Comparison of ENCODE assay signal across 13 mouse cellular contexts in genomic region chr9:96973091-96973490, GRCm38 (mm10). TPM values are rescaled to one million over a fixed set of nuclear protein-coding genes. Genes with fewer than 3 reads are reported as not detected.
DNase-seq lines count a peak whose midpoint lies in the region; ATAC-seq and TF ChIP-seq lines count a peak whose summit lies in the region.
"Had no signal": no experiment of that assay in that cellular context is flagged by ENCODE, and none has a peak within 500 bp of the region (broad histone marks: within the 10 kb centered on the region; RNA-seq: fewer than 3 reads in every experiment).

No protein-coding gene starts in this region.

- WGBS in limb, embryonic 14.5 days = 79% methylated on average over 9 of the region's 9 CpGs

- H3K27me3 ChIP-seq in limb, embryonic 14.5 days (ENCODE audit: control insufficient read depth, insufficient read depth, low read length) = no peaks in the 10 kb centered on the region
- H3K27me3 ChIP-seq: lung, embryonic 15.5 days had no signal

- peak; percentile 69 for DNase-seq in gastrocnemius, adult 2 months
- DNase-seq in gastrocnemius, adult 8-10 months (ENCODE audit: low spot score in 2 of 2) = no peak
- peak; percentile 67 for DNase-seq in left cerebral cortex, postnatal 4 days
- no peak for DNase-seq in left cerebral cortex, adult 9 months (ENCODE audit: low spot score in 2 of 2)
- peak; percentile 18 to 34 for DNase-seq in cerebellum, postnatal 36 days
- no peak for DNase-seq in limb, embryonic 14.5 days (ENCODE audit: low spot score)
- DNase-seq in thymus, postnatal 14 days = no peak
- DNase-seq in adrenal gland, adult 18-20 months (ENCODE audit: low spot score in 2 of 2) = no peak
- DNase-seq: adrenal gland, adult 8-10 months; right cerebral cortex, postnatal 4 days had no signal

- H3K36me3 ChIP-seq in limb, embryonic 14.5 days (ENCODE audit: control insufficient read depth, insufficient read depth, low read length) = no peaks in the 10 kb centered on the region
- H3K36me3 ChIP-seq: lung, embryonic 15.5 days had no signal

- H3K9me3 ChIP-seq in limb, embryonic 14.5 days (ENCODE audit: control insufficient read depth, low read length) = no peaks in the 10 kb centered on the region
- H3K9me3 ChIP-seq: lung, embryonic 15.5 days had no signal

- intact Hi-C loops in gastrocnemius, adult 2 months (cut with DNase I) = no loop called here
- intact Hi-C loops in left cerebral cortex, postnatal 4 days (cut with DNase I) = no loop called here

- H3K27ac ChIP-seq in gastrocnemius, adult 2 months = peak overlapping the region; percentile 51; the same call in 1 of the 2 replicates
- peak overlapping the region; percentile 28; the same call in 1 of the 2 replicates for H3K27ac ChIP-seq in limb, embryonic 14.5 days (replicated peaks; ENCODE audit: low read depth, low read length)
- H3K27ac ChIP-seq: lung, embryonic 15.5 days had no signal

- no peak overlapping the region for H3K4me2 ChIP-seq in limb, embryonic 14.5 days (replicated peaks; ENCODE audit: low read depth, low read length, severe bottlenecking)
- H3K4me2 ChIP-seq: lung, embryonic 15.5 days had no signal

- peaks cover 34% of the 10 kb centered on the region for H3K4me1 ChIP-seq in limb, embryonic 14.5 days (ENCODE audit: control insufficient read depth, insufficient read depth, low read length)

- no peak for TF ChIP-seq CTCF in gastrocnemius, adult 2 months (IDR thresholded peaks at IDR 0.05)

- no peak overlapping the region for H3K9ac ChIP-seq in limb, embryonic 14.5 days (ENCODE audit: low read depth, low read length, severe bottlenecking)
- H3K9ac ChIP-seq: lung, embryonic 15.5 days had no signal

- no peak overlapping the region for H3K4me3 ChIP-seq in gastrocnemius, adult 2 months
- H3K4me3 ChIP-seq in limb, embryonic 14.5 days (replicated peaks; ENCODE audit: low read length) = no peak overlapping the region
- H3K4me3 ChIP-seq: lung, embryonic 15.5 days; myocyte had no signal

- ATAC-seq in limb, embryonic 14.5 days (ENCODE audit: low FRiP score, low read depth) = no peak
- ATAC-seq: intestine, embryonic 16.5 days had no signal

- TF ChIP-seq POLR2A in limb, embryonic 14.5 days (IDR thresholded peaks at IDR 0.05; ENCODE audit: borderline replicate concordance, extremely low read depth, insufficient read depth, insufficient read length) = no peak

RNA-seq across cellular contexts. Expression of gene Spsb4, which starts 45.6 kb away (rescaled TPM):
- 1 to 10 TPM in 1 of 2 experiments, under 1 TPM in 1; 0.94 to 2.3 TPM for total RNA-seq in gastrocnemius, adult 2 months (2021)
- total RNA-seq in gastrocnemius, adult 8-10 months (2022) = 1 to 10 TPM in 2 of 4 experiments, under 1 TPM in 2; 0.86 to 1.7 (median 1.1) TPM
- 10 to 100 TPM; 20.2 to 20.6 TPM for total RNA-seq in left cerebral cortex, postnatal 4 days (2021)
- 19.9 and 26.6 TPM in 2 replicates for polyA plus RNA-seq in limb, embryonic 14.5 days (2012; rRNA removed)
- 28.4 and 29.2 TPM in 2 replicates for polyA plus RNA-seq in limb, embryonic 14.5 days (2014; fragmentation: Nextera tagmentation; extraction: Ambion mirVana)
- 1 to 10 TPM in 1 of 2 experiments, under 1 TPM in 1; 0.45 to 1.1 TPM for total RNA-seq in adrenal gland, adult 18-20 months (2021)

Comparison
In these comparisons a context has a peak if more than half of its experiments do, and no peak if none do; other contexts are left out.
1. DNase-seq: peak in gastrocnemius, adult 2 months (single experiment), left cerebral cortex, postnatal 4 days (single experiment) and cerebellum, postnatal 36 days (2 of 2); none in gastrocnemius, adult 8-10 months (0 of 2), left cerebral cortex, adult 9 months (0 of 2), limb, embryonic 14.5 days (single experiment), thymus, postnatal 14 days (single experiment) and adrenal gland, adult 18-20 months (0 of 2).
2. RNA of gene Spsb4, which starts 45.6 kb away (total RNA-seq): 20.2 to 20.6 TPM in left cerebral cortex, postnatal 4 days; 0.94 to 2.3 TPM in gastrocnemius, adult 2 months, 0.86 to 1.7 TPM in gastrocnemius, adult 8-10 months and 0.45 to 1.1 TPM in adrenal gland, adult 18-20 months; every median in the first group is over 4 times any median in the second.